Mouse (Mus musculus): ENCODE data around the gene Rusc2. TPM values are rescaled to one million over a fixed set of nuclear protein-coding genes. Genes with fewer than 3 reads are reported as not detected.

Gene Rusc2
- polyA plus RNA-seq (2015; fragmentation: Nextera tagmentation; extraction: Ambion mirVana) = 10.7 and 11.5 TPM in 2 replicates

GRCm38 (mm10) chr4:43381408-43382154 lies at the start of gene Rusc2:
Gene Rusc2, plus strand, starts transcription at chr4:43381979.
- H3K9me3 ChIP-seq (ENCODE audit: control insufficient read depth, low read length) = no peaks in the 10 kb centered on the region
- ATAC-seq (ENCODE audit: low FRiP score, low TSS enrichment) = peak; percentile 98
- WGBS = under 1% methylated on average over 49 of the region's 63 CpGs
- peak within 1 kb of the TSS; percentile 93 for H3K9ac ChIP-seq (ENCODE audit: low read length)
- H3K27ac ChIP-seq (replicated peaks) = peak within 1 kb of the TSS; percentile 95
- H3K27me3 ChIP-seq (ENCODE audit: control insufficient read depth, insufficient read depth, low read length) = no peaks in the 10 kb centered on the region
- H3K36me3 ChIP-seq (ENCODE audit: control insufficient read depth, insufficient read depth, low read length) = no peaks in the 10 kb centered on the region
- TF ChIP-seq EP300 (optimal IDR thresholded peaks at IDR 0.05) (no peak), CTCF (IDR thresholded peaks at IDR 0.05; ENCODE audit: low read depth) (peak; percentile 72)
- peak within 1 kb of the TSS; percentile 76 for H3K4me3 ChIP-seq (ENCODE audit: low read depth, low read length)
- H3K4me1 ChIP-seq (replicated peaks; ENCODE audit: control insufficient read depth, insufficient read depth) = peaks cover 7% of the 10 kb centered on the region; the same call in 1 of the 2 replicates
- DNase-seq (ENCODE audit: low spot score) = peak; percentile 93
- H3K4me2 ChIP-seq (replicated peaks; ENCODE audit: low read depth) = peak within 1 kb of the TSS; percentile 77

- no peak overlapping the region for H3K4me3 ChIP-seq (ENCODE audit: low read depth, low read length)
- H3K9ac ChIP-seq (ENCODE audit: low read length) = no peak overlapping the region
- TF ChIP-seq EP300 (optimal IDR thresholded peaks at IDR 0.05) (no peak), CTCF (IDR thresholded peaks at IDR 0.05; ENCODE audit: low read depth) (no peak)
- H3K4me2 ChIP-seq (replicated peaks; ENCODE audit: low read depth) = no peak overlapping the region
- no peaks in the 10 kb centered on the region for H3K27me3 ChIP-seq (ENCODE audit: control insufficient read depth, insufficient read depth, low read length)
- ATAC-seq (ENCODE audit: low FRiP score, low TSS enrichment) (no peak), DNase-seq (ENCODE audit: low spot score) (no peak)
- H3K27ac ChIP-seq (replicated peaks) = no peak overlapping the region
- H3K9me3 ChIP-seq (ENCODE audit: control insufficient read depth, low read length) = no peaks in the 10 kb centered on the region
- WGBS = 47% methylated on average over 2 of the region's 2 CpGs
- H3K4me1 ChIP-seq (replicated peaks; ENCODE audit: control insufficient read depth, insufficient read depth) = no peaks in the 10 kb centered on the region
- no peaks in the 10 kb centered on the region for H3K36me3 ChIP-seq (ENCODE audit: control insufficient read depth, insufficient read depth, low read length)
Observed at GRCm38 (mm10) chr4:43334771-43335170, 47.0 kb upstream of the Rusc2 start.

GRCm38 (mm10) chr4:43336176-43336575 lies 45.6 kb upstream of the Rusc2 start:
- ATAC-seq (ENCODE audit: low FRiP score, low TSS enrichment) (no peak), DNase-seq (ENCODE audit: low spot score) (no peak)
- no peaks in the 10 kb centered on the region for H3K4me1 ChIP-seq (replicated peaks; ENCODE audit: control insufficient read depth, insufficient read depth)
- H3K4me2 ChIP-seq (replicated peaks; ENCODE audit: low read depth) = no peak overlapping the region
- no peak overlapping the region for H3K4me3 ChIP-seq (ENCODE audit: low read depth, low read length)
- H3K9me3 ChIP-seq (ENCODE audit: control insufficient read depth, low read length) = no peaks in the 10 kb centered on the region
- no peak overlapping the region for H3K9ac ChIP-seq (ENCODE audit: low read length)
- H3K36me3 ChIP-seq (ENCODE audit: control insufficient read depth, insufficient read depth, low read length) = no peaks in the 10 kb centered on the region
- H3K27me3 ChIP-seq (ENCODE audit: control insufficient read depth, insufficient read depth, low read length) = no peaks in the 10 kb centered on the region
- no peak overlapping the region for H3K27ac ChIP-seq (replicated peaks)
- no peak for TF ChIP-seq EP300 (optimal IDR thresholded peaks at IDR 0.05)
- TF ChIP-seq CTCF (IDR thresholded peaks at IDR 0.05; ENCODE audit: low read depth) = no peak

- Histone ChIP-seq H3K4me1 (replicated peaks; ENCODE audit: control insufficient read depth, insufficient read depth) (no peaks in the 10 kb centered on the region), H3K27ac (replicated peaks) (no peak overlapping the region), H3K36me3 (ENCODE audit: control insufficient read depth, insufficient read depth, low read length) (no peaks in the 10 kb centered on the region), H3K9me3 (ENCODE audit: control insufficient read depth, low read length) (no peaks in the 10 kb centered on the region), H3K27me3 (ENCODE audit: control insufficient read depth, insufficient read depth, low read length) (no peaks in the 10 kb centered on the region), H3K9ac (ENCODE audit: low read length) (no peak overlapping the region), H3K4me3 (ENCODE audit: low read depth, low read length) (no peak overlapping the region), H3K4me2 (replicated peaks; ENCODE audit: low read depth) (no peak overlapping the region)
- 66% methylated on average over 4 of the region's 4 CpGs for WGBS
- no peak for ATAC-seq (ENCODE audit: low FRiP score, low TSS enrichment)
- no peak for DNase-seq (ENCODE audit: low spot score)
- TF ChIP-seq EP300 (optimal IDR thresholded peaks at IDR 0.05) (no peak), CTCF (IDR thresholded peaks at IDR 0.05; ENCODE audit: low read depth) (no peak)
Observed at GRCm38 (mm10) chr4:43340096-43340804, 41.5 kb upstream of the Rusc2 start.

GRCm38 (mm10) chr4:43341276-43341891 lies 40.4 kb upstream of the Rusc2 start:
- Histone ChIP-seq H3K36me3 (ENCODE audit: control insufficient read depth, insufficient read depth, low read length) (no peaks in the 10 kb centered on the region), H3K4me2 (replicated peaks; ENCODE audit: low read depth) (no peak overlapping the region), H3K4me1 (replicated peaks; ENCODE audit: control insufficient read depth, insufficient read depth) (no peaks in the 10 kb centered on the region), H3K9ac (ENCODE audit: low read length) (no peak overlapping the region), H3K4me3 (ENCODE audit: low read depth, low read length) (no peak overlapping the region), H3K27ac (replicated peaks) (no peak overlapping the region), H3K9me3 (ENCODE audit: control insufficient read depth, low read length) (no peaks in the 10 kb centered on the region), H3K27me3 (ENCODE audit: control insufficient read depth, insufficient read depth, low read length) (no peaks in the 10 kb centered on the region)
- 79% methylated on average over 7 of the region's 7 CpGs for WGBS
- DNase-seq (ENCODE audit: low spot score) (no peak), ATAC-seq (ENCODE audit: low FRiP score, low TSS enrichment) (no peak)
- TF ChIP-seq EP300 (optimal IDR thresholded peaks at IDR 0.05) (no peak), CTCF (IDR thresholded peaks at IDR 0.05; ENCODE audit: low read depth) (peak; percentile 46; the same call in 1 of the 2 replicates)

Data from stomach, postnatal 0 days (tissue).